In the genomic region with DNA sequence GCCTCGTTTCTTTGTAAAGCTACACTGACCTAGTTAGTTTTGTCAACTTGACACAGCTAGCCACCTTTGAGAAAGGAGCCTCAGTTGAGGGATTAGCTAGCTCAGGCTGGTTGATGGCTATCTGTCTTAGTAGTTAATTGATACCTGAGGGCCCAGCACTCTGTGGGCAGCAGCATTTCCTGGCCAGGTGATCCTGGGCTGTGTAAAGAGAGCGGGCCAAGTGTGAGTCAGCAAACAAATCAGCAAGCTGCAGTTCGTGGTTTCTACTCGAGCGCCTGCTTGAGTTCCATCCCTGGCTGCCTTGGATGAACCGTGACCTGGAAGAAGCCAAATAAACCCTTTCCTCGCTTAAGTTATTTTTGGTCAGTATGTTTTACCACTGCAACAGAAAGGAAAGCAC, we compare ENCODE assay signal across 11 mouse cellular contexts.
DNase-seq lines count a peak whose midpoint lies in the region; ATAC-seq lines count a peak whose summit lies in the region.
"Had no signal": no experiment of that assay in that cellular context is flagged by ENCODE, and none has a peak within 500 bp of the region (broad histone marks: within the 10 kb centered on the region; RNA-seq: fewer than 3 reads in every experiment).

No protein-coding gene starts in this region.

- no peaks in the 10 kb centered on the region for H3K4me1 ChIP-seq in kidney, embryonic 14.5 days (ENCODE audit: control insufficient read depth, insufficient read depth, low read length)

- H3K27ac ChIP-seq in kidney, embryonic 14.5 days (ENCODE audit: low read depth, low read length) = no peak overlapping the region
- H3K27ac ChIP-seq: liver, embryonic 15.5 days had no signal

- peak; percentile 41 for DNase-seq in kidney, adult 18-20 months
- peak; percentile 59 for DNase-seq in CD4-positive helper T cell, adult 2 months (ENCODE audit: low read depth, low spot score)
- DNase-seq in cerebellum, adult 9-11 months = peak; percentile 11
- DNase-seq in lung, postnatal 36 days = peak; percentile 63
- DNase-seq in embryo, embryonic 11 days = no peak
- DNase-seq in spleen, postnatal 14 days (ENCODE audit: low spot score in 2 of 2) = no peak
- no peak for DNase-seq in c-Kit-positive CD71-positive TER-119-positive erythroid progenitor cells, embryonic 14.5 days (ENCODE audit: low spot score)
- DNase-seq: gastrocnemius, postnatal 25 days; layer of hippocampus, adult 9-11 months had no signal

- no peak overlapping the region for H3K4me2 ChIP-seq in kidney, embryonic 14.5 days (replicated peaks; ENCODE audit: low read depth, low read length)
- H3K4me2 ChIP-seq: liver, embryonic 15.5 days had no signal

- no peak overlapping the region for H3K4me3 ChIP-seq in kidney, embryonic 14.5 days (ENCODE audit: low read length)
- H3K4me3 ChIP-seq: liver, embryonic 15.5 days had no signal

- no peak overlapping the region for H3K9ac ChIP-seq in kidney, embryonic 14.5 days (ENCODE audit: low read depth, low read length)
- H3K9ac ChIP-seq: liver, embryonic 15.5 days had no signal

- H3K36me3 ChIP-seq in kidney, embryonic 14.5 days (ENCODE audit: control insufficient read depth, insufficient read depth, low read length) = no peaks in the 10 kb centered on the region
- H3K36me3 ChIP-seq: liver, embryonic 15.5 days had no signal

- no peak for ATAC-seq in kidney, embryonic 14.5 days (ENCODE audit: low FRiP score, low TSS enrichment)

- 67% methylated on average over 7 of the region's 7 CpGs for WGBS in kidney, embryonic 14.5 days

- no peaks in the 10 kb centered on the region for H3K27me3 ChIP-seq in kidney, embryonic 14.5 days (ENCODE audit: control insufficient read depth, insufficient read depth, low read length)
- H3K27me3 ChIP-seq: liver, embryonic 15.5 days had no signal

- no peaks in the 10 kb centered on the region for H3K9me3 ChIP-seq in kidney, embryonic 14.5 days (ENCODE audit: control insufficient read depth, low read length)
- H3K9me3 ChIP-seq: liver, embryonic 15.5 days had no signal

Comparison
In these comparisons a context has a peak if more than half of its experiments do, and no peak if none do; other contexts are left out.
1. DNase-seq: peak in kidney, adult 18-20 months (single experiment), CD4-positive helper T cell, adult 2 months (single experiment), cerebellum, adult 9-11 months (single experiment) and lung, postnatal 36 days (single experiment); none in embryo, embryonic 11 days (single experiment), spleen, postnatal 14 days (0 of 2) and c-Kit-positive CD71-positive TER-119-positive erythroid progenitor cells, embryonic 14.5 days (single experiment).